Mouse (Mus musculus) G1E (cell line): ENCODE results near the gene Scn7a. TPM values are rescaled to one million over a fixed set of nuclear protein-coding genes. Genes with fewer than 3 reads are reported as not detected.

Experiments
- ATAC-seq: 2 replicates; pipeline ENCODE4 v1.8.0; 2016; ENCODE audit warnings: mild to moderate bottlenecking; ENCODE audit not compliant: insufficient number of reproducible peaks, poor library complexity, low FRiP score, severe bottlenecking; ENCODE audit errors: extremely low read depth
- DNase-seq: peaks from one replicate; pipeline ENCODE4 v3.0.0; 2012; ENCODE audit warnings: low spot score
- H3K27me3 ChIP-seq: 2 replicates; pipeline ENCODE4 v1.6.1; 2012; ENCODE audit warnings: mild to moderate bottlenecking, low read length, inconsistent platforms; ENCODE audit not compliant: insufficient read depth
- H3K36me3 ChIP-seq: replicated peaks from 2 replicates; pipeline ENCODE3; 2012; ENCODE audit warnings: mild to moderate bottlenecking, inconsistent platforms
- H3K4me1 ChIP-seq: 2 replicates; pipeline ENCODE4 v1.6.1; 2012; ENCODE audit warnings: low read depth, low read length, inconsistent platforms, mixed read lengths; ENCODE audit not compliant: insufficient read depth
- H3K4me3 ChIP-seq: 2 replicates; pipeline ENCODE4 v1.5.1; 2012; ENCODE audit warnings: low read depth, mild to moderate bottlenecking, inconsistent platforms, low read length, moderate library complexity, mixed read lengths
- H3K9me3 ChIP-seq: replicated peaks from 2 replicates; pipeline ENCODE4 v1.6.1; 2012; ENCODE audit warnings: inconsistent platforms
- CTCF ChIP-seq: IDR thresholded peaks from 2 replicates; pipeline ENCODE4 v1.5.1; 2012; ENCODE audit warnings: low read depth, low read length, inconsistent platforms, mixed read lengths
- GATA1 ChIP-seq: IDR thresholded peaks from 2 replicates; pipeline ENCODE4 v1.6.1; 2012; ENCODE audit warnings: borderline replicate concordance, low read length, inconsistent platforms, mixed read lengths
- GATA2 ChIP-seq: IDR thresholded peaks from 2 replicates; pipeline ENCODE4 v1.6.1; 2012; ENCODE audit warnings: low read depth, low read length, inconsistent platforms, borderline replicate concordance
- POLR2AphosphoS5 ChIP-seq: IDR thresholded peaks from 2 replicates; pipeline ENCODE4 v1.6.1; 2012; ENCODE audit warnings: low read depth, low read length, inconsistent platforms; ENCODE audit not compliant: insufficient replicate concordance
- TAL1 ChIP-seq: conservative IDR thresholded peaks from 2 replicates; pipeline ENCODE4 v1.6.1; 2012; ENCODE audit warnings: low read depth, low read length, inconsistent platforms, mixed read lengths
- polyA plus RNA-seq: library from polyadenylated mRNA; stranded (reverse); fragments of >175 nt; gene quantifications from 2 replicates; pipeline ENCODE4 v1.2.3, GENCODE M21; 2012
- total RNA-seq, 2 experiments: library from RNA; stranded (forward) in 1 of 2; stranded (reverse) in 1 of 2; fragments of 200-1000 nt in 1 of 2; fragments of >200 nt in 1 of 2; fragmentation: Nextera tagmentation in 1 of 2; gene quantifications; 2 replicates each; pipeline ENCODE4 v1.2.3; 2014 to 2017

The Scn7a gene
- total and polyA plus RNA-seq, 3 experiments, result 0.11 TPM; not detected in 2

DNA sequence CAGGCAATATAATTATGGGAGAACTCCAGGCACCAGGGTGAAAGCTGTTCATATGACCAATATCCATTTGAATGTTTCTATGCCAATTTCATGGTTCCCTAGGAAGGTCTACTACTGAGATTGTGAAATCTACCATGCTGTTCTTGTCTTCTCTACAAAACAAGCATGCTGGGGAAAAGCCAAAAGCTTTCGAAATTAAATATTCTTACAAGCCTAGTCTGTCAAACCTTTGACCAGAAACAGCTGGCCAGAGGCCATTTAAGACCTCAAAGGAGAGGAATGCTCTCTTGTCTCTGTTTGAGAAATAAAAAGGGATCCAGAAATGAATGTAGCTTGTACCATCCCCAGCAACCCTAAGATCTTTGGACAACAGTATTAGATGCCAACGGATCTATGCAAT is 3.8 kb downstream of the Scn7a start:
- DNase-seq (no peak), ATAC-seq (no peak)
- no peaks in the 10 kb centered on the region for H3K27me3 ChIP-seq
- no peak overlapping the region for H3K4me3 ChIP-seq
- H3K9me3 ChIP-seq, result peaks cover 5% of the 10 kb centered on the region; the same call in 1 of the 2 replicates
- H3K36me3 ChIP-seq, result no peaks in the 10 kb centered on the region
- TF ChIP-seq TAL1, result no peak
- no peak for TF ChIP-seq CTCF
- H3K4me1 ChIP-seq, result no peaks in the 10 kb centered on the region

DNA sequence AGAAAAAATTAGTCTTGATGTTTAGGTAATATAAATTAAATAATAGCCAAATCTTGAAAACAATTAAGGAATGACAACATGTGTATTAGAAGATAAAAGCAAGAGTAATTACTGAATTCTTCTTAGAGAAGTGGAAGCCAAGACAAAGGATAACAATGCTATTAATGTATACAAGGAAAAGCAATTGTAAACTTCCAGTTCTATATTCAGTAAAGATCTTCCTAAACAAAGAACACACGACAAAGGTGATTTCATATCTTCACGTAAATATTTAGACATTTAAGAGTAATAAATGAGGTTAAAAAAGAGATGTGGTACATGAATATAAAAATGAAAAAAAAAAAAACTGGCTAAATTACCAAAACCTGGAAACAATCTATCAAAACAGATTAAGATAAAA is 16.7 kb downstream of the Scn7a start:
- Histone ChIP-seq H3K9me3 (no peaks in the 10 kb centered on the region), H3K4me3 (no peak overlapping the region), H3K27me3 (no peaks in the 10 kb centered on the region), H3K36me3 (no peaks in the 10 kb centered on the region), H3K4me1 (no peaks in the 10 kb centered on the region)
- ATAC-seq, result no peak
- DNase-seq, result no peak
- no peak for TF ChIP-seq GATA1
- TF ChIP-seq GATA2, result no peak
- TF ChIP-seq CTCF, result no peak
- TF ChIP-seq POLR2AphosphoS5, result no peak
- no peak for TF ChIP-seq TAL1

DNA sequence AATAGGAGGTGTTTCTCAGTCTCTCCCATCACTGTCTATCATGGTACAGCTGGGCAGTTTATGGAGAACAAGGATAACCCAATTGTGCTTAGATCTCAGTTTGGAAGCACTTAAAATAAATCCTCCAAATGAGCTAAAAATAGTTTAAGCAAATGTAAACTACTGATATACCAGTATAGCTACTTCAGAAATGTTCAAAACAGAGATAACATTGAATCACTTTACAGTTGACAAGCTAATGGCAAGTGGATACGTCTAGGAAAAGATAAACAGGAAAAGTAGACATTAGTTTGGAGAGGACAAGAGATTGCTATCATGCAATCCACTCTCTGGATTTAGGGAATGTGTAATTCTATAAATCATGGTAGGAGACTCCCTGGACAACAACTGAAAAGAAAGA is 19.5 kb downstream of the Scn7a start:
- Histone ChIP-seq H3K27me3 (no peaks in the 10 kb centered on the region), H3K9me3 (no peaks in the 10 kb centered on the region), H3K36me3 (no peaks in the 10 kb centered on the region), H3K4me1 (no peaks in the 10 kb centered on the region), H3K4me3 (no peak overlapping the region)
- ATAC-seq (no peak), DNase-seq (no peak)
- TF ChIP-seq TAL1, result no peak
- TF ChIP-seq POLR2AphosphoS5, result no peak
- TF ChIP-seq CTCF, result no peak
- no peak for TF ChIP-seq GATA2
- no peak for TF ChIP-seq GATA1

DNA sequence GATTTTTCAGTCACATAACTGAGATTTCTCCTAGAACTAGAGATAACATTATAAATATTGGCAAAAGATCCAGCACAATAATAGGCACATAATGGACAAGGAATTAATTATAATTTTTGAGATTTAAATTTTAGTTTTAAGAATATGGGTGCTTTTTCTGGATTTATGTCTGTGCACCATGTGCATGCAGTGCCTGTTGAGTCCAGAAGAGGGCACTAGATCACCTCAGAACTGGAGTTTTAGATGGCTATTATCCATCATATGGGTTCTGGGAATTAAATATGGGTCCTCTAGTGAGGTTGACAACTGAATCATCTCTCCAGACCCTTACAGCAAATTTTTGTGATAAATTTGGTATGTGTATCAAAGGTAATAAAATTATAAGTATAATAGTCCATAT is 21.8 kb downstream of the Scn7a start:
- no peaks in the 10 kb centered on the region for H3K36me3 ChIP-seq
- TF ChIP-seq POLR2AphosphoS5, result no peak
- no peak for TF ChIP-seq GATA2
- no peak for TF ChIP-seq CTCF
- no peak for TF ChIP-seq TAL1
- TF ChIP-seq GATA1, result no peak
- ATAC-seq, result no peak
- H3K9me3 ChIP-seq, result 0 out of 2 replicates have a peak, but pooled peaks cover 2% of the 10 kb centered on the region
- DNase-seq, result no peak
- no peaks in the 10 kb centered on the region for H3K4me1 ChIP-seq
- no peaks in the 10 kb centered on the region for H3K27me3 ChIP-seq
- H3K4me3 ChIP-seq, result no peak overlapping the region

DNA sequence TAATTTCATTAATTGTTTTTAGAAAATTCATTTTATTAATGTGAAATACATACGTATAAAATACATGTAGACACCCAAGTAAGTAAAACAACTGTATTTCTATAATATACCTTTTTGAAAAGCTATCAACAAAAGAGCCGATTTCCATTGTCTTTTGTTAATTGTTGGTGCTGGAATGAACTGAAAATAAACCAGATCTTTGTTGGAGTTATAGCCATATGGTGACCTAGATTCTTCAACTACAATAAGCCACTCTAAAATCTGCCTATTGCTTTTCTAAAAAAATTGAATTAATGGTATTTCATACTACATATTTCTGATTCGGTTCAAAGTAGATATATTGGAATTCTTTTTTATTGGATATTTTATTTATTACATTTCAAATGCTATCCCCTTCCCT is 56.7 kb downstream of the Scn7a start:
- TF ChIP-seq CTCF, result no peak
- no peak for TF ChIP-seq POLR2AphosphoS5
- TF ChIP-seq GATA1, result no peak
- no peak for TF ChIP-seq GATA2
- no peak for TF ChIP-seq TAL1
- no peaks in the 10 kb centered on the region for H3K9me3 ChIP-seq
- ATAC-seq (no peak), DNase-seq (no peak)
- no peaks in the 10 kb centered on the region for H3K27me3 ChIP-seq
- H3K36me3 ChIP-seq, result no peaks in the 10 kb centered on the region
- H3K4me1 ChIP-seq, result no peaks in the 10 kb centered on the region
- H3K4me3 ChIP-seq, result no peak overlapping the region

DNA sequence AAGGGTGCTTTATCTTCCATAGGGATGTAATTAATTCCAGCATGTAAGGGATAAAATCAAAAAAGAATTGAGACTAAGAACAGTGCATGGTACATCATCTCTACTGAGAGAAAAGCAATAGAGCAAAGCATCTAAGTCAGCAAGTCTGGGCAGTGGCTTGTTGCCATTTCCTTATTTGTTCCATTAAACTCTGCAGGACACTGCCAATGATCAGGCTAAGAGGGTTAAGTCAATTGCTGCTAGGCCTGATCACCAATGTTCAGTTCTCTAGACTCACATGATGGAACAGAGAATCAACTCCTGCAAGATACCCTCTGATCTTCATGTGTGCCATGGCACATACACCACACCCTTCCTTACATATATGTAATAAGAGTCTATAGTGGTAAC is 57.1 kb downstream of the Scn7a start:
- Histone ChIP-seq H3K4me1 (no peaks in the 10 kb centered on the region), H3K9me3 (no peaks in the 10 kb centered on the region), H3K36me3 (no peaks in the 10 kb centered on the region), H3K27me3 (no peaks in the 10 kb centered on the region), H3K4me3 (no peak overlapping the region)
- no peak for TF ChIP-seq TAL1
- TF ChIP-seq GATA2, result no peak
- no peak for TF ChIP-seq POLR2AphosphoS5
- ATAC-seq (no peak), DNase-seq (no peak)
